Mouse (Mus musculus) spleen, adult 2 months (tissue): Measurements from ENCODE around the gene Gm7075. TPM values are rescaled to one million over a fixed set of nuclear protein-coding genes. Genes with fewer than 3 reads are reported as not detected.
"Not testable (repeated sequence)": the region's sequence is repeated elsewhere in the genome, so short reads cannot be mapped to it uniquely, and the experiment has no call there.

Experiments used
- DNase-seq, 2 experiments: peaks; one replicate each; pipeline versions ENCODE4 v3.0.0 to v3.0.0-alpha.2; 2012 to 2021; ENCODE audit warnings: low spot score in 2 of 2, low read depth in 1 of 2
- H3K27ac ChIP-seq: fragments of 200-500 bp; 2 replicates; pipeline ENCODE4 v1.5.1; 2012; ENCODE audit warnings: low read length, inconsistent platforms; ENCODE audit not compliant: insufficient read depth
- H3K27me3 ChIP-seq: fragments of 200-500 bp; 2 replicates; pipeline ENCODE4 v1.6.1; 2012; ENCODE audit warnings: mild to moderate bottlenecking, moderate library complexity, low read length, inconsistent platforms; ENCODE audit not compliant: control insufficient read depth, insufficient read depth
- H3K36me3 ChIP-seq: fragments of 200-500 bp; 2 replicates; pipeline ENCODE4 v1.6.1; 2012; ENCODE audit warnings: mild to moderate bottlenecking, low read length, inconsistent platforms; ENCODE audit not compliant: control insufficient read depth, insufficient read depth
- H3K4me1 ChIP-seq: fragments of 200-500 bp; 2 replicates; pipeline ENCODE4 v1.6.1; 2011; ENCODE audit warnings: inconsistent platforms; ENCODE audit not compliant: control insufficient read depth, insufficient read depth, insufficient read length
- H3K4me3 ChIP-seq: fragments of 200-500 bp; 2 replicates; pipeline ENCODE4 v1.5.1; 2011; ENCODE audit warnings: mild to moderate bottlenecking, inconsistent platforms; ENCODE audit not compliant: insufficient read depth, insufficient read length; ENCODE audit errors: extremely low read depth
- CTCF ChIP-seq: fragments of 200-500 bp; IDR thresholded peaks from 2 replicates; pipeline ENCODE4 v1.5.1; 2011; ENCODE audit warnings: mild to moderate bottlenecking, inconsistent platforms; ENCODE audit not compliant: insufficient read depth, insufficient read length, insufficient replicate concordance; ENCODE audit errors: extremely low read depth
- POLR2A ChIP-seq: fragments of 200-500 bp; IDR thresholded peaks from 2 replicates; pipeline ENCODE4 v1.6.1; 2011; ENCODE audit warnings: low read depth, low read length, inconsistent platforms
- WGBS: fragments of 180-500 bp; shearing (Covaris S2); methylation state at CpG from one replicate; pipeline ENCODE4 v1.1.7; 2018; 5-methylcytosine and 5-hydroxymethylcytosine counted together
- polyA plus RNA-seq: library from polyadenylated mRNA; depleted of rRNA; stranded (reverse); fragments of >200 nt; gene quantifications from 2 replicates; pipeline ENCODE4 v1.2.3, GENCODE M21; 2012

The Gm7075 gene
- polyA plus RNA-seq, 1 experiment: not detected

DNA sequence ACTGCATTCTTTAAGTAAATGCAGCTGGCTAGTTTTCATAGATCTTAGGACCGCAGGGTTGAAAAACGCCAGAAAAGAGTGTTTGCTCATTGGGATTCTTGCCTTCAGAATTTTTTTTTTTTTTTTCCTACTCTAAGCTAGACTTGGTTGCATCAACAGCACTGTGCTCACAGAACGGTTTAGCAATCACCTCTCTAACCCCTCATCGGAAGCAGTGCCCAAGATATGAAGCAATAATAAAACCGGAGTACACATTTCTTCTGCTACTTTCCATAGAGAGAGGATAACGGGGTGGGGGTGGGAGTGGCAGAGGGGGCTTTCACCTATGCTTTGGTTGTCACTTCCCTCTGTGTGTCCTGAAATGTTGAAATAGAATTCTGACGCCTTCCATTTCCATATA is 5.7 kb downstream of the Gm7075 start:
- no peak overlapping the region for H3K27ac ChIP-seq
- WGBS: 63% methylated on average over 7 of the region's 7 CpGs
- no peaks in the 10 kb centered on the region for H3K27me3 ChIP-seq
- H3K36me3 ChIP-seq: no peaks in the 10 kb centered on the region
- no peak for TF ChIP-seq POLR2A
- no peak for TF ChIP-seq CTCF
- H3K4me1 ChIP-seq: no peaks in the 10 kb centered on the region
- no peak overlapping the region for H3K4me3 ChIP-seq
- DNase-seq: no peak

DNA sequence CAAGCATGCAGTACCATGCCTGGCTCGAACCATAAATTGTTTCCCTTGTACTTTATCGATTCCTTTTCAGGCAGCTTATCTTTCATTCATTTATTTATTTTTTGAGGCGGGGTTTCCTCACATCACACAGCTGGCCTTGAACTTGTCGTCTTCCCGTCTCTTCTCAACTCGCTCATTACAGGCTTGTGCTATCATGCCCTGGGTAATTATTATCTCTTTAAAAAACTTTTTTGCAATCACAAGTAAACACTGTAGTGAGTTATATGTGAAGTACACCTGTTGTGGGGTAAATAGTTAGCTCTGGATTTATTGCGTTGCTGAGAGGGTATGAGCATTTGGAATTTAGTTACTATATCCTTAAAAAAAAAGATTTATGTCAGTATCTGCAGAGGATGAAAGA is 6.3 kb downstream of the Gm7075 start:
- H3K27ac ChIP-seq: no peak overlapping the region

DNA sequence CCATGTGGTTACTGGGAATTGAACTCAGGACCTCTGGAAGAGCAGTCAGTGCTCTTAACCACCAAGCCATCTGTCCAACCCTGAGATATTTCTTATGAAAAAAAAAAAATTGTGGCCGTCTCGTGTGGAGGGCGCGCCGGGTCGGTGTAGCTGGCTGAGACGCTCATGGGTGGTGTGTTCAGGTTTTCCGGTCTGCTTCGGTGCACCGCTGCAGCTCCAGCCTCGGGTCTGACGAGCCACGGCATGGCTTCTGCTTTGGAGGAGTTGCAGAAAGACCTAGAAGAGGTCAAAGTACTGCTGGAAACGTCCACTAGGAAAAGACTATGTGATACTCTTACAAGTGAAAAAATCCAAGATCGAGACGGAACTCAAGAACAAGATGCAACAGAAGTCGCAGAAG is 8.8 kb downstream of the Gm7075 start:
- H3K27ac ChIP-seq: no peak overlapping the region
- no peaks in the 10 kb centered on the region for H3K4me1 ChIP-seq
- H3K27me3 ChIP-seq: no peaks in the 10 kb centered on the region
- no peak for TF ChIP-seq CTCF
- TF ChIP-seq POLR2A: no peak
- no peak for DNase-seq
- WGBS: 89% methylated on average over 17 of the region's 17 CpGs
- H3K36me3 ChIP-seq: no peaks in the 10 kb centered on the region
- no peak overlapping the region for H3K4me3 ChIP-seq

More for the DNA sequence above, 6.3 kb downstream of the Gm7075 start:
- DNase-seq: no peak
- no peak for TF ChIP-seq CTCF
- TF ChIP-seq POLR2A: no peak
- H3K4me3 ChIP-seq: no peak overlapping the region
- 81% methylated on average over 7 of the region's 7 CpGs for WGBS
- H3K36me3 ChIP-seq: no peaks in the 10 kb centered on the region
- no peaks in the 10 kb centered on the region for H3K4me1 ChIP-seq
- H3K27me3 ChIP-seq: no peaks in the 10 kb centered on the region

DNA sequence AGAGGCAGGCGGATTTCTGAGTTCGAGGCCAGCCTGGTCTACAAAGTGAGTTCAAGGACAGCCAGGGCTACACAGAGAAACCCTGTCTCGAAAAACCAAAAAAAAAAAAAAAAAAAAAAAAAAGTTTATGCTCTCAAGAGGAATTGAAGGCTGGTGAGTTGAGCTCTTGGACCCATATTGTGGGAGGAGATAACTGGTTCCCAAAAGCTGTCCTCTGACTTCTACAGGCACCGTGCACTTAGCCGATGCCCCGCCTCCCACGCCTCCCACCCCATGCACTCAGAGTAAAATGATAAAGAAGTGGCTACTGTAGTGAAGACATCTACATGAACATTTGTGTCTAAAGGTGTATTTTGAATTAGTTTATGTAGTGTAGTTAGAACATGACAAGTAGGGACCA is 9.9 kb downstream of the Gm7075 start:
- not testable (repeated sequence) for H3K27ac ChIP-seq, H3K27me3 ChIP-seq, H3K4me1 ChIP-seq, H3K4me3 ChIP-seq, DNase-seq, H3K36me3 ChIP-seq
- 80% methylated on average over 6 of the region's 7 CpGs for WGBS

DNA sequence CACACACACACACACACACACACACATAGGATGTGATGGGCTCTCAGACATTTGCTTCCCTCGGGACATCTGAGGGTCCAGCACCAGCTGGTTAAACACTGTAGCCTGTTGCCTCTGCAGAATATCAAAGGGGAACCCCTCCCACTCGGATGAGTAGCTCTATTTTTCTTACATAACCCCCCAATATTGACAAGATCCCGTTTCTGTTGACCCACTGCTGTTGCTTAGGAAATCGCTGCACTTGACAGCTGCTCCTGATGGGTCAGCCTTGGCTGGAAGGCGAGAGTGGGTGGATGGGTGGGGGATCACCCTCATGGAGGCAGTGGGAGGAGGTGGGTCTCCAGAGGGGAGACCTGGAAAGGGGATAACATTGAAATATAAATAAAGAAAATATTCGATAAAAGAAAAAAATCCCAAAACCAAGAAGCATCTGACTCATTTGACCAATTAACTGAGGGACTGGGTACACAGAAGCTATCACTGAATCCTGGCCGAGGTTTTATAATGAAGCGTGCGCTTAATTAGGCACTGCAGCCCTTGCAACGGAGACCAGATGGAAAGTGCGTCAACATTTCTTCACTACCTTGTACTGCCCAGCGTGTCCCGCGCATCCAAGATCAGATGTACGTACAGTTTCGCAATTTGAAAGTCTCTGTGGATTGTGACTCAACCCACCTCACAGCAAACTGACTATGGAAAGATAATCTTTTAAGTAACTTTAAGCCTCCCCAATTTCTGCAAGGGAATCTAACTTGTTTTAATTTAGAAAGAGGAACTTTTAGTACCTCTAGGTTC is 11.2 kb downstream of the Gm7075 start:
- no peak overlapping the region for H3K27ac ChIP-seq
- no peaks in the 10 kb centered on the region for H3K4me1 ChIP-seq
- TF ChIP-seq CTCF (no peak), POLR2A (no peak)
- 78% methylated on average over 16 of the region's 16 CpGs for WGBS
- no peak for DNase-seq
- no peaks in the 10 kb centered on the region for H3K36me3 ChIP-seq
- H3K4me3 ChIP-seq: no peak overlapping the region
- no peaks in the 10 kb centered on the region for H3K27me3 ChIP-seq

DNA sequence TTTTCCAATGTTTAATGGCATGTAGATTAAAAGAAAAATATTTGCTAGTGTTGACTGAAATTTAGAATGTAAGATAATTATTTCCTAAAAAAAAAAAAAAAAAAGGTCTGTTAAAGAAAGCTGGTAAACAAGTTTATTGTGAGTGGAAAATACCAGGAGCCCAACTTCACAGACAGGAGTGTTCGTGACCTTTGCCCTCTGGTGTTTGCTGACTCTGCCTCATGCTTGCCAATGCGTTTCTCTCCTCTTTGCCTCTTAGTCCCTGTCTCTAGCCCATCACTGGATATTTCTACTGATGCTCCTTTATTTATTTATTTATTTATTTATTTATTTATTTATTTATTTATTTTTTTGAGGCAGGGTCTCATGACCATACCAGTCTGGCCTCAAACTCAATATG is 18.0 kb downstream of the Gm7075 start:
- H3K4me1 ChIP-seq: no peaks in the 10 kb centered on the region
- H3K4me3 ChIP-seq: no peak overlapping the region
- H3K36me3 ChIP-seq: no peaks in the 10 kb centered on the region
- no peak for DNase-seq
- no peak for TF ChIP-seq CTCF
- TF ChIP-seq POLR2A: no peak
- 97% methylated on average over 2 of the region's 2 CpGs for WGBS
- H3K27ac ChIP-seq: no peak overlapping the region
- no peaks in the 10 kb centered on the region for H3K27me3 ChIP-seq

DNA sequence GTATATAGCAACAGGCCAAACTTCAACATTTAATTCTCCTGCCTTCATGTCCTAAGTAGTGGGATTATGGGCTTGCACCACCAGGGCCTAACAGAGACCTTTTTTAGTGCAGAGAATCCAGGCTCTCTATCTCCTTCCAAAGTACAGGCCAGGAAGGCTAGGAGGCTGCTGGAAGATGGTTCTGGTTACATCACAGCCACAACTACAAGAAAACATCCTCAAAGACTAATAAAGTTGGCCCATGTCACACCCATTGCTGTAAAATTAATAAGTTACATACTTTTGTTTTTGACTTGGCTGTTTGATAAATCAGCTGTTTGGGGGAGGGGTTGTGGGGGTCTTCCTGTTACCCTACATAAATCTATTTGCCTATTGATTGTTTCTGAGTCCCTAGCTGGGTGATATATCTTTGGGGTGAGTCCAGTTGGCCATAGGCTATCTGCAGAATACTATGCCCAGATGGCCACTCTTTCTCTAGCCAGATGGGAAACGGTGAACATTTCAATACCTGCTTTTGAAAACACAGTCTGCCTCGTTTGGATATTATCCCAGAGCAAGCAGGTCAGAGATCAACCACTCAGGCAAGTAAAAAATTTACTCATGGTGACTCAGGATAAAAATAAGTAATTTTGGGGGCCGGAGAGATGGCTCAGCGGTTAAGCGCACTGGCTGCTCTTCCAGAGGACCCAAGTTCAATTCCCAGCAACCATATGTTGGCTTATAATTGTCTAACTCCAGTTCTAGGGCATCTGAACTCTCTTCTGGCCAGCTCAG is 18.7 kb downstream of the Gm7075 start:
- Histone ChIP-seq H3K36me3 (no peaks in the 10 kb centered on the region), H3K4me1 (no peaks in the 10 kb centered on the region), H3K27me3 (no peaks in the 10 kb centered on the region), H3K4me3 (no peak overlapping the region), H3K27ac (no peak overlapping the region)
- no peak for DNase-seq
- WGBS: 91% methylated on average over 5 of the region's 5 CpGs
- TF ChIP-seq CTCF: no peak
- no peak for TF ChIP-seq POLR2A
